In the genomic region with DNA sequence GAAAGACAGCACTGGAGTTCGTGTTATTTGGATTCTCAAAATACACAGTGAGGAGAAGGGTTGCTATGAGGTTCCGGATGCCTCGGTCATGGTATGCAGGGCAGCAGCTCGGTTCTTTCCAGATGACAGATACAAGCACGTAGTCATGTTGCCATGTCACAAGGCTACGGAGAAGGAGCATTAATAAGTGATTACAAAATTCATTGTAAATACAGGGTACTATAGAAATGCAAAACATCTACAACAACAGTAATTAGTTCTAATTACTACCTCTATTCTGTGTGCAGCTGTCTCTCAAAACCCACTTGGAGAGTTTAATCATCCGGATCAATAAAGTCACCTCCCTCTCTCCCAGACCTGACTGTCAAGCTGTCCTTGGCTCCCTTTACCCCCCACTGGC, we compare ENCODE assay signal across 29 mouse cellular contexts. TPM values are rescaled to one million over a fixed set of nuclear protein-coding genes. Genes with fewer than 3 reads are reported as not detected.
DNase-seq lines count a peak whose midpoint lies in the region; ATAC-seq and TF ChIP-seq lines count a peak whose summit lies in the region.
"Had no signal": no experiment of that assay in that cellular context is flagged by ENCODE, and none has a peak within 500 bp of the region (broad histone marks: within the 10 kb centered on the region; RNA-seq: fewer than 3 reads in every experiment).

No protein-coding gene starts in this region.

- 0 out of 2 replicates have a peak, but pooled peaks have one; percentile 30 for ATAC-seq in forebrain, embryonic 12.5 days (ENCODE audit: low FRiP score)
- ATAC-seq in forebrain, embryonic 11.5 days (replicated peaks; ENCODE audit: low FRiP score): no peak
- ATAC-seq in midbrain, embryonic 11.5 days (ENCODE audit: low FRiP score): no peak
- no peak for ATAC-seq in midbrain, embryonic 13.5 days
- ATAC-seq in forebrain, postnatal 0 days: 0 out of 2 replicates have a peak, but pooled peaks have one; percentile 10
- ATAC-seq: activated CD4-positive, CD25-positive, alpha-beta regulatory T cell, adult 4 months; hindbrain, embryonic 16.5 days; intestine, embryonic 15.5 days had no signal

- H3K27ac ChIP-seq in forebrain, embryonic 12.5 days: no peak overlapping the region
- H3K27ac ChIP-seq in forebrain, embryonic 11.5 days (ENCODE audit: low read depth, low read length): no peak overlapping the region
- H3K27ac ChIP-seq in midbrain, embryonic 11.5 days (ENCODE audit: low read depth, low read length): no peak overlapping the region
- H3K27ac ChIP-seq in midbrain, embryonic 13.5 days: no peak overlapping the region
- no peak overlapping the region for H3K27ac ChIP-seq in forebrain, postnatal 0 days (ENCODE audit: low read depth, low read length)
- H3K27ac ChIP-seq: embryonic facial prominence, embryonic 12.5 days; embryonic facial prominence, embryonic 15.5 days; hindbrain, embryonic 10.5 days; hindbrain, embryonic 13.5 days; intestine, embryonic 15.5 days had no signal

- no peaks in the 10 kb centered on the region for H3K36me3 ChIP-seq in forebrain, embryonic 12.5 days (replicated peaks)
- no peaks in the 10 kb centered on the region for H3K36me3 ChIP-seq in forebrain, embryonic 11.5 days (ENCODE audit: control insufficient read depth, insufficient read depth, low read length)
- H3K36me3 ChIP-seq in midbrain, embryonic 11.5 days (ENCODE audit: control insufficient read depth, insufficient read depth, low read length): no peaks in the 10 kb centered on the region
- no peaks in the 10 kb centered on the region for H3K36me3 ChIP-seq in midbrain, embryonic 13.5 days
- H3K36me3 ChIP-seq in forebrain, postnatal 0 days (ENCODE audit: insufficient read depth): no peaks in the 10 kb centered on the region
- H3K36me3 ChIP-seq: embryonic facial prominence, embryonic 12.5 days; embryonic facial prominence, embryonic 15.5 days; hindbrain, embryonic 10.5 days; hindbrain, embryonic 13.5 days; intestine, embryonic 15.5 days had no signal

- no peaks in the 10 kb centered on the region for H3K4me1 ChIP-seq in forebrain, embryonic 12.5 days
- no peaks in the 10 kb centered on the region for H3K4me1 ChIP-seq in forebrain, embryonic 11.5 days (replicated peaks; ENCODE audit: control insufficient read depth, insufficient read depth, low read length)
- no peaks in the 10 kb centered on the region for H3K4me1 ChIP-seq in midbrain, embryonic 11.5 days (ENCODE audit: control insufficient read depth, insufficient read depth, low read length)
- peaks cover 3% of the 10 kb centered on the region; the same call in 1 of the 2 replicates for H3K4me1 ChIP-seq in midbrain, embryonic 13.5 days (replicated peaks)
- no peaks in the 10 kb centered on the region for H3K4me1 ChIP-seq in forebrain, postnatal 0 days (ENCODE audit: insufficient read depth)
- H3K4me1 ChIP-seq: embryonic facial prominence, embryonic 12.5 days; embryonic facial prominence, embryonic 15.5 days; hindbrain, embryonic 13.5 days; intestine, embryonic 15.5 days had no signal

- no peaks in the 10 kb centered on the region for H3K9me3 ChIP-seq in forebrain, embryonic 12.5 days
- H3K9me3 ChIP-seq in forebrain, embryonic 11.5 days (ENCODE audit: control insufficient read depth, low read length): no peaks in the 10 kb centered on the region
- H3K9me3 ChIP-seq in midbrain, embryonic 11.5 days (ENCODE audit: control insufficient read depth, low read length): no peaks in the 10 kb centered on the region
- H3K9me3 ChIP-seq in midbrain, embryonic 13.5 days: no peaks in the 10 kb centered on the region
- H3K9me3 ChIP-seq in forebrain, postnatal 0 days (ENCODE audit: low read length): no peaks in the 10 kb centered on the region
- H3K9me3 ChIP-seq: embryonic facial prominence, embryonic 12.5 days; embryonic facial prominence, embryonic 15.5 days; hindbrain, embryonic 10.5 days; hindbrain, embryonic 13.5 days; intestine, embryonic 15.5 days had no signal

- H3K4me3 ChIP-seq in forebrain, embryonic 12.5 days (replicated peaks): no peak overlapping the region
- no peak overlapping the region for H3K4me3 ChIP-seq in forebrain, embryonic 11.5 days (ENCODE audit: low read depth, low read length)
- H3K4me3 ChIP-seq in midbrain, embryonic 11.5 days (ENCODE audit: low read depth, low read length): no peak overlapping the region
- no peak overlapping the region for H3K4me3 ChIP-seq in midbrain, embryonic 13.5 days (replicated peaks)
- no peak overlapping the region for H3K4me3 ChIP-seq in forebrain, postnatal 0 days (ENCODE audit: low read depth, low read length)
- H3K4me3 ChIP-seq: embryonic facial prominence, embryonic 12.5 days; embryonic facial prominence, embryonic 15.5 days; hindbrain, embryonic 10.5 days; hindbrain, embryonic 13.5 days; intestine, embryonic 15.5 days had no signal

- no peak for TF ChIP-seq CTCF in forebrain, postnatal 0 days (IDR thresholded peaks at IDR 0.05; ENCODE audit: low read depth)

- H3K27me3 ChIP-seq in forebrain, embryonic 12.5 days: peaks cover 13% of the 10 kb centered on the region
- H3K27me3 ChIP-seq in forebrain, embryonic 11.5 days (ENCODE audit: control insufficient read depth, insufficient read depth, low read length): no peaks in the 10 kb centered on the region
- H3K27me3 ChIP-seq in midbrain, embryonic 11.5 days (ENCODE audit: control insufficient read depth, insufficient read depth, low read length): no peaks in the 10 kb centered on the region
- no peaks in the 10 kb centered on the region for H3K27me3 ChIP-seq in midbrain, embryonic 13.5 days
- H3K27me3 ChIP-seq in forebrain, postnatal 0 days (ENCODE audit: insufficient read depth, low read length): 0 out of 2 replicates have a peak, but pooled peaks cover 4% of the 10 kb centered on the region
- H3K27me3 ChIP-seq: embryonic facial prominence, embryonic 12.5 days; embryonic facial prominence, embryonic 15.5 days; hindbrain, embryonic 13.5 days; intestine, embryonic 15.5 days had no signal

- no peak overlapping the region for H3K9ac ChIP-seq in forebrain, embryonic 12.5 days
- no peak overlapping the region for H3K9ac ChIP-seq in forebrain, embryonic 11.5 days (ENCODE audit: low read length)
- no peak overlapping the region for H3K9ac ChIP-seq in midbrain, embryonic 11.5 days (ENCODE audit: low read length)
- no peak overlapping the region for H3K9ac ChIP-seq in midbrain, embryonic 13.5 days (replicated peaks)
- no peak overlapping the region for H3K9ac ChIP-seq in forebrain, postnatal 0 days
- H3K9ac ChIP-seq: embryonic facial prominence, embryonic 12.5 days; embryonic facial prominence, embryonic 15.5 days; hindbrain, embryonic 13.5 days; intestine, embryonic 15.5 days had no signal

- WGBS in forebrain, embryonic 12.5 days: 41% methylated on average over 7 of the region's 7 CpGs
- 54% methylated on average over 7 of the region's 7 CpGs for WGBS in forebrain, embryonic 11.5 days
- 71% methylated on average over 7 of the region's 7 CpGs for WGBS in midbrain, embryonic 11.5 days
- 54% methylated on average over 7 of the region's 7 CpGs for WGBS in midbrain, embryonic 13.5 days
- 27% methylated on average over 7 of the region's 7 CpGs for WGBS in forebrain, postnatal 0 days

- DNase-seq in forebrain, embryonic 11.5 days (ENCODE audit: low spot score): no peak
- peak; percentile 69 for DNase-seq in midbrain, embryonic 11.5 days (ENCODE audit: low spot score, missing footprints)
- DNase-seq in forebrain, postnatal 0 days: no peak
- no peak for DNase-seq in urinary bladder, postnatal 25 days (ENCODE audit: low spot score)
- DNase-seq: adrenal gland, adult 8-10 months; adrenal gland, postnatal 25 days; cerebellum, adult 18-20 months; cerebellum, adult 9-10 months; cerebellum, postnatal 14 days; gastrocnemius, postnatal 10 days; gastrocnemius, postnatal 36 days; heart, postnatal 36 days; kidney, adult 11 months had no signal

- no peak overlapping the region for H3K4me2 ChIP-seq in forebrain, embryonic 12.5 days
- H3K4me2 ChIP-seq in forebrain, embryonic 11.5 days (ENCODE audit: low read depth, low read length, severe bottlenecking): no peak overlapping the region
- H3K4me2 ChIP-seq in midbrain, embryonic 11.5 days: no peak overlapping the region
- H3K4me2 ChIP-seq in midbrain, embryonic 13.5 days (replicated peaks): no peak overlapping the region
- H3K4me2 ChIP-seq in forebrain, postnatal 0 days (ENCODE audit: low read depth): no peak overlapping the region
- H3K4me2 ChIP-seq: embryonic facial prominence, embryonic 12.5 days; embryonic facial prominence, embryonic 15.5 days; heart, embryonic 11.5 days; hindbrain, embryonic 13.5 days; intestine, embryonic 15.5 days had no signal

RNA-seq across cellular contexts. Expression of gene Fam205c, which starts 21.1 kb away (rescaled TPM):
- polyA plus RNA-seq in forebrain, embryonic 12.5 days (2016; fragmentation: Nextera tagmentation; extraction: Ambion mirVana): 1.4 and 2.3 TPM in 2 replicates
- polyA plus RNA-seq in forebrain, embryonic 11.5 days (2014; fragmentation: Nextera tagmentation; extraction: Ambion mirVana): 0.84 and 1.00 TPM in 2 replicates
- 0.40 and 0.87 TPM in 2 replicates for polyA plus RNA-seq in midbrain, embryonic 11.5 days (2014; fragmentation: Nextera tagmentation; extraction: Ambion mirVana)
- polyA plus RNA-seq in midbrain, embryonic 13.5 days (2015; fragmentation: Nextera tagmentation; extraction: Ambion mirVana): 1.2 and 1.7 TPM in 2 replicates
- total RNA-seq in forebrain, postnatal 0 days (2014; rRNA removed): not detected in 2 replicates
- polyA plus RNA-seq in forebrain, postnatal 0 days (2015; fragmentation: Nextera tagmentation; extraction: Ambion mirVana): 1.8 and 3.2 TPM in 2 replicates
- total RNA-seq: adrenal gland, adult 8-10 months; adrenal gland, postnatal 25 days; ES-E14; granulocyte monocyte progenitor cell, adult 5-6 weeks had no signal
- polyA plus RNA-seq: activated CD4-positive, CD25-positive, alpha-beta regulatory T cell, adult 4 months had no signal

RNA-seq across cellular contexts. Expression of gene Phf24, which starts 21.3 kb away (rescaled TPM):
- 4.2 and 5.4 TPM in 2 replicates for polyA plus RNA-seq in forebrain, embryonic 12.5 days (2016; fragmentation: Nextera tagmentation; extraction: Ambion mirVana)
- 1.3 and 2.1 TPM in 2 replicates for polyA plus RNA-seq in forebrain, embryonic 11.5 days (2014; fragmentation: Nextera tagmentation; extraction: Ambion mirVana)
- polyA plus RNA-seq in midbrain, embryonic 11.5 days (2014; fragmentation: Nextera tagmentation; extraction: Ambion mirVana): 2.2 and 2.9 TPM in 2 replicates
- 14.8 and 15.2 TPM in 2 replicates for polyA plus RNA-seq in midbrain, embryonic 13.5 days (2015; fragmentation: Nextera tagmentation; extraction: Ambion mirVana)
- total RNA-seq in forebrain, postnatal 0 days (2014; rRNA removed): 77.2 and 82.7 TPM in 2 replicates
- polyA plus RNA-seq in forebrain, postnatal 0 days (2015; fragmentation: Nextera tagmentation; extraction: Ambion mirVana): 38.2 and 42.3 TPM in 2 replicates

RNA-seq across cellular contexts. Expression of gene Gm12394, which starts 38.5 kb away (rescaled TPM):
- 0.64 TPM in 1 of 2 replicates, not detected in the other for polyA plus RNA-seq in forebrain, embryonic 12.5 days (2016; fragmentation: Nextera tagmentation; extraction: Ambion mirVana)
- 0.33 and 0.43 TPM in 2 replicates for polyA plus RNA-seq in forebrain, embryonic 11.5 days (2014; fragmentation: Nextera tagmentation; extraction: Ambion mirVana)
- 0.57 and 0.66 TPM in 2 replicates for polyA plus RNA-seq in midbrain, embryonic 11.5 days (2014; fragmentation: Nextera tagmentation; extraction: Ambion mirVana)
- 0.35 and 0.43 TPM in 2 replicates for polyA plus RNA-seq in midbrain, embryonic 13.5 days (2015; fragmentation: Nextera tagmentation; extraction: Ambion mirVana)
- total RNA-seq in forebrain, postnatal 0 days (2014; rRNA removed): 0.23 TPM in 1 of 2 replicates, not detected in the other
- 0.16 and 0.41 TPM in 2 replicates for polyA plus RNA-seq in forebrain, postnatal 0 days (2015; fragmentation: Nextera tagmentation; extraction: Ambion mirVana)
- total RNA-seq: gastrocnemius, postnatal 10 days; gastrocnemius, postnatal 36 days; granulocyte monocyte progenitor cell, adult 5-6 weeks; heart, adult 8-10 months; heart, postnatal 36 days had no signal
- polyA plus RNA-seq: activated CD4-positive, CD25-positive, alpha-beta regulatory T cell, adult 4 months; heart, embryonic 11.5 days; heart, embryonic 14.5 days; hindbrain, embryonic 10.5 days had no signal

RNA-seq across cellular contexts. Expression of gene Fam205a1, which starts 41.4 kb away (rescaled TPM):
- not detected in 2 replicates for polyA plus RNA-seq in forebrain, embryonic 12.5 days (2016; fragmentation: Nextera tagmentation; extraction: Ambion mirVana)
- polyA plus RNA-seq in forebrain, embryonic 11.5 days (2014; fragmentation: Nextera tagmentation; extraction: Ambion mirVana): 0.08 and 0.28 TPM in 2 replicates
- 0.05 and 0.11 TPM in 2 replicates for polyA plus RNA-seq in midbrain, embryonic 11.5 days (2014; fragmentation: Nextera tagmentation; extraction: Ambion mirVana)
- polyA plus RNA-seq in midbrain, embryonic 13.5 days (2015; fragmentation: Nextera tagmentation; extraction: Ambion mirVana): 0.08 TPM in 1 of 2 replicates, not detected in the other
- not detected in 2 replicates for total RNA-seq in forebrain, postnatal 0 days (2014; rRNA removed)
- polyA plus RNA-seq in forebrain, postnatal 0 days (2015; fragmentation: Nextera tagmentation; extraction: Ambion mirVana): 0.05 TPM in 1 of 2 replicates, not detected in the other
- total RNA-seq: adrenal gland, adult 8-10 months; adrenal gland, postnatal 25 days; gastrocnemius, adult 18-20 months; gastrocnemius, postnatal 10 days; gastrocnemius, postnatal 36 days; granulocyte monocyte progenitor cell, adult 5-6 weeks; heart, adult 8-10 months had no signal
- polyA plus RNA-seq: activated CD4-positive, CD25-positive, alpha-beta regulatory T cell, adult 4 months; embryonic facial prominence, embryonic 15.5 days; heart, embryonic 11.5 days; heart, embryonic 14.5 days; heart, postnatal 0 days; hindbrain, embryonic 10.5 days; hindbrain, embryonic 13.5 days; intestine, embryonic 15.5 days had no signal

RNA-seq across cellular contexts. Expression of gene Dnajb5, which starts 54.5 kb away (rescaled TPM):
- polyA plus RNA-seq in forebrain, embryonic 12.5 days (2016; fragmentation: Nextera tagmentation; extraction: Ambion mirVana): 26.0 and 32.3 TPM in 2 replicates
- 16.4 and 24.7 TPM in 2 replicates for polyA plus RNA-seq in forebrain, embryonic 11.5 days (2014; fragmentation: Nextera tagmentation; extraction: Ambion mirVana)
- polyA plus RNA-seq in midbrain, embryonic 11.5 days (2014; fragmentation: Nextera tagmentation; extraction: Ambion mirVana): 17.6 and 22.3 TPM in 2 replicates
- 45.9 and 58.2 TPM in 2 replicates for polyA plus RNA-seq in midbrain, embryonic 13.5 days (2015; fragmentation: Nextera tagmentation; extraction: Ambion mirVana)
- 81.0 and 106 TPM in 2 replicates for total RNA-seq in forebrain, postnatal 0 days (2014; rRNA removed)
- 46.8 and 50.7 TPM in 2 replicates for polyA plus RNA-seq in forebrain, postnatal 0 days (2015; fragmentation: Nextera tagmentation; extraction: Ambion mirVana)

Comparison
In these comparisons a context has a peak if more than half of its experiments do, and no peak if none do; other contexts are left out.
1. ATAC-seq: peak in forebrain, embryonic 12.5 days (single experiment) and forebrain, postnatal 0 days (single experiment); none in forebrain, embryonic 11.5 days (single experiment), midbrain, embryonic 11.5 days (single experiment) and midbrain, embryonic 13.5 days (single experiment).